Mouse (Mus musculus): Measurements from ENCODE around the gene Fam53b. TPM values are rescaled to one million over a fixed set of nuclear protein-coding genes. Genes with fewer than 3 reads are reported as not detected.

The Fam53b gene
- polyA plus RNA-seq, 1 experiment from 2014 or later, result 11.9 TPM

- Histone ChIP-seq H3K36me3 (ENCODE audit: control insufficient read depth, insufficient read depth, low read length) (no peaks in the 10 kb centered on the region), H3K27me3 (ENCODE audit: control insufficient read depth, insufficient read depth, low read length) (no peaks in the 10 kb centered on the region), H3K9ac (ENCODE audit: low read depth, low read length) (peak overlapping the region; percentile 8; the same call in 1 of the 2 replicates), H3K9me3 (replicated peaks; ENCODE audit: control insufficient read depth, low read length) (no peaks in the 10 kb centered on the region), H3K27ac (ENCODE audit: low read depth, low read length) (peak overlapping the region; percentile 47), H3K4me1 (ENCODE audit: control insufficient read depth, insufficient read depth, low read length) (peaks cover 41% of the 10 kb centered on the region), H3K4me2 (no peak overlapping the region), H3K4me3 (ENCODE audit: low read depth, low read length) (no peak overlapping the region)
- 53% methylated on average over 17 of the region's 17 CpGs for WGBS (ENCODE audit: insufficient replicate concordance)
- peak; percentile 61 for ATAC-seq (replicated peaks; ENCODE audit: insufficient number of reproducible peaks, low FRiP score, low TSS enrichment)
These were observed 77.4 kb downstream of the Fam53b start for GRCm38 (mm10) chr7:132736099-132736862.

DNA sequence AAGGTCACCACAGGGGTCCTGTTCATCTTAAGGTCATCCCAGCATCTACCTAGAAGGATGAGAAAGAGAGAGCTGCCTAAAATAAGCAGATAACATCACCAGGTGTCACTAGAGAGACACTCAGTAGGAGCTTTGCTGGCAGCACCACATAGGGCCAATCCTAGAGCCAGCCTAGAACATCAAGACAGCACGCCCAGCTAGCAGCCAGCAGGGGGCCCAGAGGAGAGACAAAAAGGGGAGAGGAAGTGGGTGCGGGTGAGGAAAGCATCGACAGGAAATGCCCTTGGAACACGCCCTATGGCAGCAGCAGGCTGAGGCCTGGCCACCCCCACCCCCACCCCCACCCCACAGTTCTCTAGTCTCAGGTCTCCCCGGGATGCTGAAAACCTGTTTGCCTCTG, 78.5 kb downstream of the Fam53b start:
- Histone ChIP-seq H3K27me3 (ENCODE audit: control insufficient read depth, insufficient read depth, low read length) (no peaks in the 10 kb centered on the region), H3K27ac (ENCODE audit: low read depth, low read length) (no peak overlapping the region), H3K9ac (ENCODE audit: low read depth, low read length) (peak overlapping the region; percentile 8; the same call in 1 of the 2 replicates), H3K9me3 (replicated peaks; ENCODE audit: control insufficient read depth, low read length) (no peaks in the 10 kb centered on the region), H3K4me1 (ENCODE audit: control insufficient read depth, insufficient read depth, low read length) (peaks cover 39% of the 10 kb centered on the region), H3K4me2 (no peak overlapping the region), H3K4me3 (ENCODE audit: low read depth, low read length) (no peak overlapping the region), H3K36me3 (ENCODE audit: control insufficient read depth, insufficient read depth, low read length) (no peaks in the 10 kb centered on the region)
- WGBS (ENCODE audit: insufficient replicate concordance), result 28% methylated on average over 5 of the region's 5 CpGs
- no peak for ATAC-seq (replicated peaks; ENCODE audit: insufficient number of reproducible peaks, low FRiP score, low TSS enrichment)

DNA sequence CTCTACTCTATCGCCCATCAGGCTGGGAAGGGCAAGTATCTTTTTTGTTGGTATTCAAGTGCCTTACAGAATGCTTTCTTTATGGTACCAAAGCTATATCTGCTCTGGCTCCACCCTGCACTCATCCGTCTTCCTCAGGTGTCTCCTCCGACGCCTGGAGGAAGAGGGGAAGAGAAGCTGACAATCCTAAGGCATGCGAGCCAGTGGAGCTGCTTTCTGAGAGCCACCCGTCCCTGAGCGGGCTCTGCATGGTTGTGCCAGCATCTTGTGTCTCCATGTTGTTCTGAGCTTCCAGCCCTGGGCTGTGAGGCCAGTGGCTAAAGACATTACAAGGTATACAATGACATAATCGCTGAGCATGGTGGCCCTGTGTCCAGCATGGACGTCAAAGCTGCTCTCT, 79.5 kb downstream of the Fam53b start:
- Histone ChIP-seq H3K27ac (ENCODE audit: low read depth, low read length) (no peak overlapping the region), H3K4me1 (ENCODE audit: control insufficient read depth, insufficient read depth, low read length) (peaks cover 31% of the 10 kb centered on the region)
- 78% methylated on average over 9 of the region's 9 CpGs for WGBS (ENCODE audit: insufficient replicate concordance)

DNA sequence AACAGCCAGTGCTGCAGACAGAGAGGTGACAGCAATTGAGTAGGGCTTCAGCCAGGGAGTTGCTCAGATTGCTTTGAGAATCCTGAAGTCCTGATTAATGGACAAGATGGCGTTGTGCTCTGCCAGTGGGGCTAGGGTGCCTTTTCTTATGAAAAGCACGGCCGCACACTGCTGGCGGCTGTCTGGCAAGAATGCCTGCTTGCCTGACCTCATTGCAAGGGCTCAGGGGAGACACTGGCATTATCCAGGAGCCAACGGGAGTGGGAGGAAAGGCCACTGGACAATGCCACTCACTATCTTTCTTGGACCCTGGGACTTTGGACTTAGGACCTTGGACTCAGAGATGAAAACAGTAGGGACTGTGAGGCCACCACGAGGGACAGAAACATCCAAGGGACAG, 80.2 kb downstream of the Fam53b start:
- Histone ChIP-seq H3K4me3 (ENCODE audit: low read depth, low read length) (no peak overlapping the region), H3K27ac (ENCODE audit: low read depth, low read length) (no peak overlapping the region), H3K4me2 (no peak overlapping the region), H3K9ac (ENCODE audit: low read depth, low read length) (no peak overlapping the region), H3K9me3 (replicated peaks; ENCODE audit: control insufficient read depth, low read length) (no peaks in the 10 kb centered on the region), H3K36me3 (ENCODE audit: control insufficient read depth, insufficient read depth, low read length) (no peaks in the 10 kb centered on the region), H3K27me3 (ENCODE audit: control insufficient read depth, insufficient read depth, low read length) (no peaks in the 10 kb centered on the region), H3K4me1 (ENCODE audit: control insufficient read depth, insufficient read depth, low read length) (peaks cover 37% of the 10 kb centered on the region)
- 75% methylated on average over 6 of the region's 6 CpGs for WGBS (ENCODE audit: insufficient replicate concordance)
- ATAC-seq (replicated peaks; ENCODE audit: insufficient number of reproducible peaks, low FRiP score, low TSS enrichment), result no peak

More for the DNA sequence above, 79.5 kb downstream of the Fam53b start:
- H3K9ac ChIP-seq (ENCODE audit: low read depth, low read length), result no peak overlapping the region
- no peaks in the 10 kb centered on the region for H3K27me3 ChIP-seq (ENCODE audit: control insufficient read depth, insufficient read depth, low read length)
- no peaks in the 10 kb centered on the region for H3K36me3 ChIP-seq (ENCODE audit: control insufficient read depth, insufficient read depth, low read length)
- no peaks in the 10 kb centered on the region for H3K9me3 ChIP-seq (replicated peaks; ENCODE audit: control insufficient read depth, low read length)
- no peak overlapping the region for H3K4me3 ChIP-seq (ENCODE audit: low read depth, low read length)
- no peak overlapping the region for H3K4me2 ChIP-seq
- no peak for ATAC-seq (replicated peaks; ENCODE audit: insufficient number of reproducible peaks, low FRiP score, low TSS enrichment)

DNA sequence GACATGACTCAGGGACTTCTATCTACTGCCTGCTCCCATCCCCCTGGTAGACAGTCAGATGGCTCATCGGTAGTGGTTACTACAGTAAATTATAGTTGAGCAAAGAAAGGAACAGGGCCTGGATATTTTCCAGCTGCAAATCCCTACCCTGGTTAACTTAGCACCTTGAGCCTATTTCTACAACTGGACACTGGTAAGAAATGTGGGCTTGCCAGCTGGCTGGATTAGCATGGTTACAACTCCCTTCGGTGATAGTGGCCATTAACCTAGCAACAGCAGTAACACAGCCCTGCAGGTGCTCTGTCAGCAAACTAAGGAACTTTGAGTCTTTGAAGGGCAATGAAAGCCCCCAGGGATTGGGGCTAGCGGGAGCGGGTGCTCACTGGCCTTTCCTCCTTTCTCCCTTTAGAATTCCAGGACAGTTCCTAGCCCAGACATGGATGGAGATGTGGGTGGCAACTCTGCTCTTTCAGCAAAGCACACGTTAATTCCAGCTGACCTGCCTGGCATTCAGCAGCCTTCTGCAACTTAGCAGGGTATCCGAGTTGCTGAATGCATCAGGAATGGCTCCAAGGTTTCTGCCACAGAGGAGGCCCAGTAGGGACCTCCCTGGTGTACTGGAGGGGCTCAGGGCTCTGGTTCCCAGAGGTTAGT, 81.4 kb downstream of the Fam53b start:
- ATAC-seq (replicated peaks; ENCODE audit: insufficient number of reproducible peaks, low FRiP score, low TSS enrichment), result no peak
- no peak overlapping the region for H3K27ac ChIP-seq (ENCODE audit: low read depth, low read length)
- 76% methylated on average over 6 of the region's 6 CpGs for WGBS (ENCODE audit: insufficient replicate concordance)
- H3K4me3 ChIP-seq (ENCODE audit: low read depth, low read length), result no peak overlapping the region
- peaks cover 44% of the 10 kb centered on the region for H3K4me1 ChIP-seq (ENCODE audit: control insufficient read depth, insufficient read depth, low read length)
- no peak overlapping the region for H3K9ac ChIP-seq (ENCODE audit: low read depth, low read length)
- H3K27me3 ChIP-seq (ENCODE audit: control insufficient read depth, insufficient read depth, low read length), result no peaks in the 10 kb centered on the region
- no peaks in the 10 kb centered on the region for H3K36me3 ChIP-seq (ENCODE audit: control insufficient read depth, insufficient read depth, low read length)
- H3K9me3 ChIP-seq (replicated peaks; ENCODE audit: control insufficient read depth, low read length), result no peaks in the 10 kb centered on the region
- H3K4me2 ChIP-seq, result no peak overlapping the region

DNA sequence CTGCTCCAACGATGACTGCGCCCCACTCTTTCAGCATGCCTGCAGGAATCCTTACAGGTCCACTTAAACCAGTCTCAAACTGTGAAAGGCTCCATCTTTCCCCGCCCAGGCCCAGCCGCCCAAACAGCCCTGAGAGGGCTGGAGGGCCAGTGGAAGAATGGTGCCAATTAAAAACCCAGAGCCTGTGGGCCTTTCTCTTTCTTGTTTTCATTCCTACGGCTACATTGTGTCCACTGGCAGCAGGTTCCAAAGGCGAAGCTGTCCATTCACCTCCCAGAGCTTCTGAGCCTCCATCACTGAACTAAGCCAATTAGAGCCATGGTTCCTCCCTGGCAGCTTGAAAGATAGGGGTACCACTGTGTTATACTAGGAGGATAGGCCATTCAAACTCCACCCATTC, 82.1 kb downstream of the Fam53b start:
- Histone ChIP-seq H3K4me1 (ENCODE audit: control insufficient read depth, insufficient read depth, low read length) (peaks cover 40% of the 10 kb centered on the region), H3K36me3 (ENCODE audit: control insufficient read depth, insufficient read depth, low read length) (no peaks in the 10 kb centered on the region), H3K27ac (ENCODE audit: low read depth, low read length) (no peak overlapping the region), H3K27me3 (ENCODE audit: control insufficient read depth, insufficient read depth, low read length) (no peaks in the 10 kb centered on the region), H3K4me2 (no peak overlapping the region), H3K4me3 (ENCODE audit: low read depth, low read length) (no peak overlapping the region), H3K9me3 (replicated peaks; ENCODE audit: control insufficient read depth, low read length) (no peaks in the 10 kb centered on the region), H3K9ac (ENCODE audit: low read depth, low read length) (no peak overlapping the region)
- 82% methylated on average over 6 of the region's 6 CpGs for WGBS (ENCODE audit: insufficient replicate concordance)
- no peak for ATAC-seq (replicated peaks; ENCODE audit: insufficient number of reproducible peaks, low FRiP score, low TSS enrichment)

DNA sequence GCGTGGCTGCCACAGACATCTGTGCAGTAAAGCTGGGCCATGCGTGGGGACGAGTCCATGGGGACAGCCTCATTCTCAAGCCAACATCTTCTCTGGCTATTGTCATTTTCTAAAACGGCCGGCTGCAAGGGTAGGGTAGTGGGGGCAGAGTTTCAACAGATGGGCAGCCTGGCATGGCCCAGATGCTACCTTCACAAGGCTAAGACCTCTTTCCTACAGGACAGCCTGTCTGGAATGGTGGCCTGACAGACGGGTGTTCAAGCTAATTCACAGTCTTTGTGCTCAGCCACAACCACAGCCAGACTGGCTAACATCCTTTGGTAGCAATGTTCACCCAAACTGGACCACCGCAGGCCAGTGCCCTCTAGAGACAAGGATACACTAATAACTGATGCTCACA, 83.2 kb downstream of the Fam53b start:
- no peaks in the 10 kb centered on the region for H3K27me3 ChIP-seq (ENCODE audit: control insufficient read depth, insufficient read depth, low read length)
- WGBS (ENCODE audit: insufficient replicate concordance), result 81% methylated on average over 7 of the region's 7 CpGs
- H3K9me3 ChIP-seq (replicated peaks; ENCODE audit: control insufficient read depth, low read length), result no peaks in the 10 kb centered on the region
- peaks cover 32% of the 10 kb centered on the region for H3K4me1 ChIP-seq (ENCODE audit: control insufficient read depth, insufficient read depth, low read length)
- no peak overlapping the region for H3K27ac ChIP-seq (ENCODE audit: low read depth, low read length)
- H3K36me3 ChIP-seq (ENCODE audit: control insufficient read depth, insufficient read depth, low read length), result no peaks in the 10 kb centered on the region
- no peak overlapping the region for H3K9ac ChIP-seq (ENCODE audit: low read depth, low read length)
- no peak overlapping the region for H3K4me2 ChIP-seq
- no peak for ATAC-seq (replicated peaks; ENCODE audit: insufficient number of reproducible peaks, low FRiP score, low TSS enrichment)
- H3K4me3 ChIP-seq (ENCODE audit: low read depth, low read length), result no peak overlapping the region

DNA sequence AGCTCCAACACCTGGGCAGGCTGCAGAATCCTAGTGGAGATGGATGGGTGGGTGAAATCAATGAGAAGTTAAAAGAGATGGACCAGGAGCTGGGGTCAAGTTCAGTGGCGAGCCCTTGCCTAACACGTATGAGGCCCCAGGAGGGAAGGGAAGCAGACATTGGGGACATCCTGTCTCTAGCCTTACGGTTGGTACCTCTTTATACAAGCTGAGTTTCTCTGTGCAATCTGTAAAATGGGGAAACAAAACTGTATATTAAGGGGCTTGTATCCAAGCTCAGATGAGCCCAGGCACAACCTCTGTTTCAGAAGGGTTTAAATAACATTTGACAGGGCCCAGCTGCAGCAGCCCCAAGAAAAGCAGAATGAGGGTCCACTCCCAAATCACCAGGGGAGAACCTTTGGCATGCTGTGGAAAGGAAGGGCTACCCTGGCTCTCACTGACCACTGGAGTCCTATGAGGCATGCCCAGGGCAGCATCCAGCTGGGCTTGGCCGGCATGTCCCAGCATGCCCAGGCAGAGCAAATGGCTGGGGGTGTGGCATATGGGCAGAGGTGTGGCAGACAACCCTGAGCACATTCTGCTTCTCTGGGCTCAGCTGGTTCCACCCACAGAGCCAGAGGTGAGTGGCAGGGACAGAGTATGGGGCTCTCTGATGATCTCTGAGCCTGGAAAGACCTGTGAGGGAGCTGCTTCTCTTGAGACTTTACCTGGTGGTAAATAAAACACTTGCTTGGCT, 84.4 kb downstream of the Fam53b start:
- Histone ChIP-seq H3K4me2 (no peak overlapping the region), H3K4me3 (ENCODE audit: low read depth, low read length) (no peak overlapping the region), H3K9me3 (replicated peaks; ENCODE audit: control insufficient read depth, low read length) (no peaks in the 10 kb centered on the region), H3K4me1 (ENCODE audit: control insufficient read depth, insufficient read depth, low read length) (peaks cover 29% of the 10 kb centered on the region), H3K27me3 (ENCODE audit: control insufficient read depth, insufficient read depth, low read length) (no peaks in the 10 kb centered on the region), H3K9ac (ENCODE audit: low read depth, low read length) (no peak overlapping the region), H3K27ac (ENCODE audit: low read depth, low read length) (no peak overlapping the region), H3K36me3 (ENCODE audit: control insufficient read depth, insufficient read depth, low read length) (no peaks in the 10 kb centered on the region)
- 69% methylated on average over 4 of the region's 4 CpGs for WGBS (ENCODE audit: insufficient replicate concordance)
- ATAC-seq (replicated peaks; ENCODE audit: insufficient number of reproducible peaks, low FRiP score, low TSS enrichment), result no peak
